Mouse (Mus musculus) lung, adult 2 months (tissue): ENCODE measurements around the gene Erc2.

ENCODE experiments used
- CTCF ChIP-seq: fragments of 200-500 bp; IDR thresholded peaks from 2 replicates; pipeline ENCODE4 v1.5.1; 2011; ENCODE audit warnings: mild to moderate bottlenecking, low read length, control low read depth; ENCODE audit not compliant: insufficient read depth
- POLR2A ChIP-seq: fragments of 200-500 bp; IDR thresholded peaks from 2 replicates; pipeline ENCODE4 v1.6.1; 2011; ENCODE audit warnings: low read depth, mild to moderate bottlenecking, control low read depth, low read length, borderline replicate concordance; ENCODE audit errors: extremely low read depth

DNA sequence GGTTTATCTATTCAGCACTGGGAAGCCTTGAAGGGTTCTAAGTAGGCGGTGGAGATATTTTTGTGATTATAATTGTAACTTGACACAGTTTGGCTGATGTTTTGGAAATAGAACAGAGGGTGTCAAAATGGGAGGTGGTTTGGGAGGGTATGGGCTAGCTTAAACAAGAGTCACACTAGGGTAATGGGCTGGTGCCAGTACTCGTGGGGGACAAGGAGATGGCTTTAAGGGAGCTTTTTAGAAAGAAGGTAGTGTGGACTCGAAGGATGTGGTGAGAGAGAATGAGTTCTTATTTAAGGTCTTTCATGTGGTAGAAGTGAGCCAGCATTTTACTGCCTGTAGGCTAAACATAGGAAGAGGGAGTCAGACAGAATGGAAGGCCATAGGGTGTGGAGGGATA, 19.2 kb downstream of the Erc2 start:
- no peak for TF ChIP-seq CTCF
- no peak for TF ChIP-seq POLR2A
